Mouse (Mus musculus): ENCODE measurements around the gene Rbpjl.

DNA sequence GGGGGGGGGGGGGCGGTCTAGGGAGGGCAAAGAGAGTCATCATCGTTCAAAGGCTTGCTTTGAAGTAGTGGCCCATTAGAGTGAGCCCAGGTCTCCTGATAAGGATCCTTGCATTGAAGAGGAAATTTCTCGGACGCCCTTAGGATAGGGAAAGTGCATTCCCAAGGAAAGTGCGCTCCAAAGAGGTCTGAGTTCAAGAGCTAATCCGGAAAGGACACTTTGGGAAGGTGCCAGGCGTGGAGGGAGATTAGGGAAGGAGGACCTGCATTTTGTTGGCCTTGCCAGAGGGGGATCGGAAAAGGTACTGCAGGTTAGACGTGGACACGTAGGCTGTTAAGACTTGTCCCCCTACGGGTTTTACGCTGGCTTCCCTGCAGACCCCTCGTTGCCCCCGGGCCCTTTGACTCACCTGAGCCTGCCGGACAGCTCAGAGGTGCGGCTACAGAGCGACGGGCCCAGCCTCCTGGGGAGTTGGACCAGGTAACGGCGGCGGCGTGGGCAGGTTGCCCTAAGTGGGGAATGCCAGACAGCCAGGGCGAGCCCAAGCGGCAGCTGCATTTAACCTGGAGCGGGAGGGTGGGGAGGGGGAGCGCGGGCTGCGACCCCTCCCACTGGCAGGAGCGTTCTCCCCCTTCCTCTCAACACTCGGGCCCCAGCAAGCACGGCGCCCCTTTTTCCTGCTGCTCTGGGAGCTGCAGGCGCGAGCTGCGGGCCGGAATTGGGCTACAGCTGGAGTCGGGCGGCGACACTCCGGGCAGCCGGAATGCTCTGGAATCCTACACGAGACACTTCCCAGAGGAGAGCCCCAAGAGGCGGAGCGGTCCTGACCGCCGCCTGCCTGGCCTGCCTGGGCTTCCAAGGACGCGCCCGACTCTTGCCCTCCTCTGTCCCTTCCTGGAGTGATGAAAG is 1.4 kb downstream of the Rbpjl start:
- no peak for TF ChIP-seq TAL1 (conservative IDR thresholded peaks at IDR 0.05; ENCODE audit: low read depth, low read length)
- no peak for TF ChIP-seq CTCF (IDR thresholded peaks at IDR 0.05; ENCODE audit: low read depth, low read length)

Data from G1E (cell line).